Comparison of ENCODE assay signal across 14 mouse cellular contexts in genomic region chr7:127073221-127073620, GRCm38 (mm10). TPM values are rescaled to one million over a fixed set of nuclear protein-coding genes. Genes with fewer than 3 reads are reported as not detected.
"Had no signal": no experiment of that assay in that cellular context is flagged by ENCODE, and none has a peak within 500 bp of the region (broad histone marks: within the 10 kb centered on the region; RNA-seq: fewer than 3 reads in every experiment).

No protein-coding gene starts in this region.

- H3K36me3 ChIP-seq: liver, embryonic 12.5 days; midbrain, embryonic 12.5 days; neural tube, embryonic 13.5 days had no signal

- H3K4me1 ChIP-seq: liver, embryonic 12.5 days; midbrain, embryonic 12.5 days; neural tube, embryonic 13.5 days had no signal

- ATAC-seq: liver, embryonic 12.5 days; midbrain, embryonic 16.5 days had no signal

- H3K9ac ChIP-seq: liver, embryonic 12.5 days; midbrain, embryonic 12.5 days; neural tube, embryonic 13.5 days had no signal

- DNase-seq: left cerebral cortex, postnatal 4 days; right cerebral cortex, adult 18-20 months; right cerebral cortex, postnatal 25 days had no signal

- H3K4me3 ChIP-seq: liver, embryonic 12.5 days; midbrain, embryonic 12.5 days; neural tube, embryonic 13.5 days had no signal

- H3K9me3 ChIP-seq: midbrain, embryonic 12.5 days; neural tube, embryonic 13.5 days had no signal

- H3K27ac ChIP-seq: liver, embryonic 12.5 days; midbrain, embryonic 12.5 days; neural tube, embryonic 13.5 days had no signal

- H3K27me3 ChIP-seq: liver, embryonic 12.5 days; midbrain, embryonic 12.5 days; neural tube, embryonic 13.5 days had no signal

- H3K4me2 ChIP-seq: liver, embryonic 12.5 days; midbrain, embryonic 12.5 days; neural tube, embryonic 13.5 days had no signal

RNA-seq across cellular contexts. Expression of gene Zg16, which starts 13.9 kb away (rescaled TPM):
- total RNA-seq: layer of hippocampus, adult 8-10 months; layer of hippocampus, postnatal 14 days; left cerebral cortex, adult 18-20 months; left cerebral cortex, postnatal 10 days; left cerebral cortex, postnatal 4 days had no signal
- polyA plus RNA-seq: kidney, embryonic 16.5 days; limb, embryonic 14.5 days; liver, embryonic 12.5 days; lung, embryonic 16.5 days; midbrain, embryonic 12.5 days; midbrain, embryonic 16.5 days; neural tube, embryonic 13.5 days had no signal
